Mouse (Mus musculus): ENCODE data around the gene Adamts8.

DNA sequence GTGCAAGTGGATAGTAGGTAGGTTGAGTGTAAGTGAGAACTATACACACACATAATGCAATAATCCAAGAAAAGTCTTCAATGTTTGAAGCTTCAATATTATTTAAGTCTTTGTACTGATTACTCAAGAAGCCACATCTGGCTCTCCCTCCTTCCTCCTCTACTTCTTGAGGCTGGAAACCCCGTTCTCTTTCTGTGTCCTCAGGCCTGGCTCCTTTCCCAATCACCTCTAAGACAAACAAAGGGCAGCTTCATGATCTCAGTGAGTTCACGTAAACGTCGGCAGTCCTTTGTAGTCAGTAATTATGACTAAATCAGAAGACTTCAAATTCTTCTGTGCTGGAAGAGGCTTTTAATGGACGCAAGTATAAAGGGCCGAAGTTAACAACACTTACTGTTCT is 7.5 kb upstream of the Adamts8 start:
- TF ChIP-seq CTCF (IDR thresholded peaks at IDR 0.05; ENCODE audit: borderline replicate concordance, insufficient read depth, low read depth, low read length), result no peak
- TF ChIP-seq POLR2A (IDR thresholded peaks at IDR 0.05; ENCODE audit: borderline replicate concordance, insufficient read depth, low read length), result no peak
